Mouse (Mus musculus) liver, embryonic 12.5 days (tissue): ENCODE results near the gene Ffar1. TPM values are rescaled to one million over a fixed set of nuclear protein-coding genes. Genes with fewer than 3 reads are reported as not detected.
A peak's percentile ranks its signal among the peaks of the same experiment; 100 is the strongest.

Source experiments
- ATAC-seq: fragments of 200-750 bp; cut with Nextera tagmentation; 2 replicates; pipeline ENCODE4 v1.8.0; 2017; ENCODE audit warnings: moderate number of reproducible peaks, mild to moderate bottlenecking, moderate library complexity
- H3K27ac ChIP-seq: fragments of 300-500 bp; sonication (generic); 2 replicates; pipeline ENCODE4 v1.5.1; 2016; ENCODE audit warnings: mild to moderate bottlenecking
- H3K27me3 ChIP-seq: fragments of 300-500 bp; sonication (generic); replicated peaks from 2 replicates; pipeline ENCODE4 v1.6.1; 2016; ENCODE audit warnings: mild to moderate bottlenecking, moderate library complexity
- H3K36me3 ChIP-seq: fragments of 300-500 bp; sonication (generic); 2 replicates; pipeline ENCODE4 v1.6.1; 2016; ENCODE audit warnings: mild to moderate bottlenecking, moderate library complexity
- H3K4me1 ChIP-seq: fragments of 300-500 bp; sonication (generic); 2 replicates; pipeline ENCODE4 v1.6.1; 2016
- H3K4me2 ChIP-seq: fragments of 300-500 bp; sonication (generic); 2 replicates; pipeline ENCODE4 v1.6.1; 2016; ENCODE audit warnings: mild to moderate bottlenecking, moderate library complexity
- H3K4me3 ChIP-seq: fragments of 300-500 bp; sonication (generic); 2 replicates; pipeline ENCODE4 v1.5.1; 2016; ENCODE audit warnings: mild to moderate bottlenecking, moderate library complexity
- H3K9ac ChIP-seq: fragments of 300-500 bp; sonication (generic); 2 replicates; pipeline ENCODE4 v1.6.1; 2016; ENCODE audit warnings: mild to moderate bottlenecking, moderate library complexity
- H3K9me3 ChIP-seq: fragments of 300-500 bp; sonication (generic); replicated peaks from 2 replicates; pipeline ENCODE4 v1.6.1; 2016; ENCODE audit warnings: mild to moderate bottlenecking, moderate library complexity
- WGBS: fragments of 180-500 bp; shearing (Covaris S2); methylation state at CpG from one replicate; pipeline ENCODE4 v1.1.7; 2016; ENCODE audit not compliant: insufficient replicate concordance; 5-methylcytosine and 5-hydroxymethylcytosine counted together
- polyA plus RNA-seq: library from polyadenylated mRNA; unstranded; fragments of >200 nt; fragmentation: Nextera tagmentation; extraction: Ambion mirVana; gene quantifications from 2 replicates; pipeline ENCODE4 v1.2.1, GENCODE M21; 2016

Ffar1 gene
- not detected in 2 replicates for polyA plus RNA-seq

DNA sequence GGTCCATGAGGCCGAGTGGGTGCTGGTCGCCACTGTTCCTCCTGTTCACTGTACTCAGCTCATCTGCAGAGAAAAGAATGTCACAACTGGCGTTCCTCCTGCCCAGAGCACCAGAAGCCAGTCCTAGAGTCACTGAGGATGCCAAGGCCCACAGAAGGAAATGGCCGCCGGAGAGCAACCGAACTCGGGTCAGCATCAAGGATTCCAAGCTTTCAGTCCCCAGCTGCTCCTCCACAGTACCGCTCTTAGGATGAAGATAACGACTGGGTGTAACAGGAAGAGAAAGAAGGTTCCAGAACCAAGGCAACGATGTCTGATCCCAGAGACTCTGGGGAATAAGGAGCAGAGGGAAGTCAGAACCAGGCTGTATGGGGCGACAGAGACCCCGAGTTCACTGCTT lies at the start of gene Ffar1:
TSS of gene Ffar1 (minus strand) at position 101 of the 400 bp plus-strand sequence.
- no peak within 1 kb of the TSS for H3K4me3 ChIP-seq
- no peaks in the 10 kb centered on the region for H3K36me3 ChIP-seq
- ATAC-seq = no peak
- WGBS = 72% methylated on average over 12 of the region's 12 CpGs
- H3K27me3 ChIP-seq = no peaks in the 10 kb centered on the region; the same call in 1 of the 2 replicates
- H3K27ac ChIP-seq = no peak within 1 kb of the TSS
- no peaks in the 10 kb centered on the region for H3K9me3 ChIP-seq
- H3K4me1 ChIP-seq = peaks cover 14% of the 10 kb centered on the region
- H3K9ac ChIP-seq = no peak within 1 kb of the TSS
- no peak within 1 kb of the TSS for H3K4me2 ChIP-seq

DNA sequence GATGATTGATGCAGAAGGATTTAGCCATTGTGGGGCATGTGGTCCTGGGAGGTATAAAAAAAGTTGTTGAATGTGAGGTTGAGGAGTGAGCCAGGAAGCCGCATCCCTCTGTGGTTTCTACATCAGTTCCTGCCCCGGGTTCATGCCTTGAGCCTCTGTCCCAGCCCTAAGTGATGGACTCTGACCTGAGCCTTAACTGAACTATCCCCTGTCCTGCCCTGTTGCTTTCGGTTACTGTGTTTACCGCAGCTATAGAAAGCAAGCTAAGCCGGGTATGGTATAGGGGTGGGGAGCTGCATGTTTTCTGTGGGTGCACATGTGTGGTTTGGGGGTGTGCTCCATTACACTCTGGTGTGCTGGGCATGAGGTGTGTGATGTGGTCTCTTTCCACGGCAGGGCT lies 48.4 kb upstream of the Ffar1 start:
- Histone ChIP-seq H3K9ac (no peak overlapping the region), H3K4me1 (peaks cover 12% of the 10 kb centered on the region), H3K4me2 (no peak overlapping the region), H3K27me3 (peaks cover 36% of the 10 kb centered on the region), H3K36me3 (no peaks in the 10 kb centered on the region), H3K27ac (no peak overlapping the region), H3K9me3 (no peaks in the 10 kb centered on the region), H3K4me3 (no peak overlapping the region)
- 44% methylated on average over 6 of the region's 6 CpGs for WGBS
- ATAC-seq = no peak

DNA sequence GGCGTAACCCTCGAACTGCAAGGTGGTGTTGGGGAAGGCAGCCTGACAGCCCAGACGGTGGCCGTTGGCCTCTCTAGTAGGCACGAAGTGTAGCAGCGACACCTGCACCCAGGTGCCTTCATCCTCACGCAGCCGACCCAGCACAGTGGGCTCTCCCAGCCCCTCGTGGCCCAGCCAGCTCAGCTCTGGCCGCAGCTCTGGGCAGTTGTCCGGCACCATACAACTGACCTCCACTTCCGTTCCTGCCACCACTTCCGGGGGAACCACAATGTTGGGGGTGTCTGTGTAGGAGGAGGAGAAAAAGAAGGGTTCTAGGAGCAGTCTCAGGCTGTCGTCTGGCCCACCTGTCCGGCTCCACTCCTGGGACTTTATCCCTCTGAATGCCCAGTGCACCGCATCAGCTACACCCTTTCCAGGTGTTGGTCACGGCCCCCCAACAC lies 47.6 kb upstream of the Ffar1 start:
- Histone ChIP-seq H3K4me3 (peak overlapping the region; percentile 19; the same call in 1 of the 2 replicates), H3K4me2 (peak overlapping the region; percentile 52), H3K36me3 (no peaks in the 10 kb centered on the region), H3K9ac (no peak overlapping the region), H3K9me3 (no peaks in the 10 kb centered on the region), H3K4me1 (peaks cover 12% of the 10 kb centered on the region), H3K27me3 (peaks cover 36% of the 10 kb centered on the region), H3K27ac (no peak overlapping the region)
- WGBS = 21% methylated on average over 17 of the region's 17 CpGs
- no peak; the same call in 1 of the 2 replicates for ATAC-seq

- Histone ChIP-seq H3K36me3 (no peaks in the 10 kb centered on the region), H3K27me3 (peaks cover 36% of the 10 kb centered on the region), H3K4me2 (peak overlapping the region; percentile 52), H3K4me3 (peak overlapping the region; percentile 19; the same call in 1 of the 2 replicates), H3K4me1 (peaks cover 12% of the 10 kb centered on the region), H3K9ac (no peak overlapping the region), H3K27ac (no peak overlapping the region), H3K9me3 (no peaks in the 10 kb centered on the region)
- 4% methylated on average over 26 of the region's 26 CpGs for WGBS
- ATAC-seq = peak; percentile 59
Observed at GRCm38 (mm10) chr7:30908277-30908991, 47.1 kb upstream of the Ffar1 start.

- H3K4me1 ChIP-seq = peaks cover 9% of the 10 kb centered on the region
- no peaks in the 10 kb centered on the region for H3K36me3 ChIP-seq
- H3K4me2 ChIP-seq = no peak overlapping the region
- H3K27me3 ChIP-seq = peaks cover 27% of the 10 kb centered on the region
- H3K27ac ChIP-seq = no peak overlapping the region
- no peak overlapping the region for H3K4me3 ChIP-seq
- ATAC-seq = no peak
- no peak overlapping the region for H3K9ac ChIP-seq
- WGBS = 38% methylated on average over 4 of the region's 4 CpGs
- H3K9me3 ChIP-seq = no peaks in the 10 kb centered on the region
Observed at GRCm38 (mm10) chr7:30904042-30904441, 42.7 kb upstream of the Ffar1 start.

- H3K27me3 ChIP-seq = no peaks in the 10 kb centered on the region
- no peaks in the 10 kb centered on the region for H3K36me3 ChIP-seq
- no peaks in the 10 kb centered on the region for H3K4me1 ChIP-seq
- WGBS = 58% methylated on average over 3 of the region's 3 CpGs
- H3K4me3 ChIP-seq = no peak overlapping the region
- H3K4me2 ChIP-seq = no peak overlapping the region
- ATAC-seq = no peak; the same call in 1 of the 2 replicates
- H3K9me3 ChIP-seq = no peaks in the 10 kb centered on the region
- H3K27ac ChIP-seq = no peak overlapping the region
- no peak overlapping the region for H3K9ac ChIP-seq
Observed at GRCm38 (mm10) chr7:30895217-30895616, 33.9 kb upstream of the Ffar1 start.

- H3K4me3 ChIP-seq = no peak overlapping the region
- no peak overlapping the region for H3K27ac ChIP-seq
- no peaks in the 10 kb centered on the region for H3K36me3 ChIP-seq
- no peaks in the 10 kb centered on the region for H3K4me1 ChIP-seq
- H3K9me3 ChIP-seq = no peaks in the 10 kb centered on the region
- H3K27me3 ChIP-seq = no peaks in the 10 kb centered on the region
- H3K9ac ChIP-seq = no peak overlapping the region
- whole genome bisulfite sequencing = 44% methylated on average over 3 of the region's 3 CpGs
- no peak overlapping the region for H3K4me2 ChIP-seq
- no peak for ATAC-seq
Observed at GRCm38 (mm10) chr7:30892515-30892914, 31.2 kb upstream of the Ffar1 start.

DNA sequence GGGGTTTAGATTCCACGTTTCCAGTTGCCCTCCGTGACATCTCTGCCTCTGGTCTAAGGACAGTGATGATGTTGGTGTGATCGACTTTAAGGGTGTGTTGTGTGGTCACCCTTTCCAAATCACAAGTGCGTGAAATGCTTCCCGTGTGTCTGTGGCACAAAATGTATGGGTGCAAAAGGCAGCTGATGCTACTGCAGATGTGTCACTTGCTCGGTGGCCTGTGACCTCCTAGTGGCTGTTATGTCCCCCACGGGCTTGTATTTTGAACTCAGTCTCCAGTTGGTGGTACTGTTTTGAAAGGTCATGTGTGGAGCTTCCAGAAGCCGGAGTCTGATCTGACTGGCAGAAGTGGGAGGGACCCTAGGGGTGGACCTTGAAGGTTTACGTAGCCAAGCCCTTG lies 30.4 kb upstream of the Ffar1 start:
- Histone ChIP-seq H3K36me3 (no peaks in the 10 kb centered on the region), H3K4me1 (no peaks in the 10 kb centered on the region)
- 70% methylated on average over 9 of the region's 9 CpGs for whole genome bisulfite sequencing

DNA sequence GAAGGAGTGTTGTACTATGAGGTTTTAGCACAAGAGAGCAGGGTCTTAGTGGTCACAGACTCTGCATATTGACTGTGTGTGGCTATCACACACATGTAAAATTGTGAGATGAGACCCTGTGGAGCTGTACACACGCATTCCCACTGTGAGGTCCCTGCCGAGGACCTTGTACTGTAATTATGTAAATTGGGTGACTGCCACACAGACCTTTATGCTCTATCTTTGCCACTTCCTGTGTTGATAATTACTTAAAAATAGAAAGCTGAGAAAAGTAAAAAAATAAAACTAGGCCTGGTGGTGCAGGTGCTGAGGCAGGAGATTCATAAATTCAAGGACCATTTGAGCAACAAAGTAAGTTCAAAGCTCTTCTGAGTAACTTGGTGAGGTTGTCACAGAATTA lies 29.3 kb upstream of the Ffar1 start:
- no peaks in the 10 kb centered on the region for H3K27me3 ChIP-seq
- H3K27ac ChIP-seq = no peak overlapping the region
- H3K9ac ChIP-seq = no peak overlapping the region
- ATAC-seq = no peak
- no peak overlapping the region for H3K4me2 ChIP-seq
- H3K4me1 ChIP-seq = no peaks in the 10 kb centered on the region
- no peak overlapping the region for H3K4me3 ChIP-seq
- WGBS = 45% methylated on average over 2 of the region's 2 CpGs
- H3K36me3 ChIP-seq = no peaks in the 10 kb centered on the region
- no peaks in the 10 kb centered on the region for H3K9me3 ChIP-seq

More for the DNA sequence above, 30.4 kb upstream of the Ffar1 start:
- H3K27ac ChIP-seq = no peak overlapping the region
- H3K9ac ChIP-seq = no peak overlapping the region
- no peaks in the 10 kb centered on the region for H3K27me3 ChIP-seq
- H3K4me3 ChIP-seq = no peak overlapping the region
- H3K4me2 ChIP-seq = no peak overlapping the region
- no peak for ATAC-seq
- H3K9me3 ChIP-seq = no peaks in the 10 kb centered on the region

DNA sequence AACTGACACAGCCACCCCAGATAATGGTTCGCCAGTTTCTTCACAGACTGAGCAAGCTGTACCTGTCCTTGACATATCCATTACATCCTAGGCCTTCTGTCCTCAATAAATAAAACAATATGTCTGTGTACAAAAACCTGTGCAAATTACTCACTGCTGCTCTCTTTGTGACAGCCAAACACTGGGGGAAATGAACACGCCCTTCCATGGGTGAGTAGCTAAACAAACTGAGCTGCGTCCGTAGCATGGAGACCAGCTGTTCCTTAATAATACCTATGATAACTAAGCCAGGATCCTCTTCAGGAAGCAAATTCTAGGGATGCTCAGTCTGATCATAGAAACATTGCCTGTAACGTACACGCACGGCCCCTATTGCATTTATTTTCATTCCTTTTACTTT lies 27.4 kb upstream of the Ffar1 start:
- Histone ChIP-seq H3K36me3 (no peaks in the 10 kb centered on the region), H3K9ac (no peak overlapping the region), H3K27me3 (no peaks in the 10 kb centered on the region), H3K4me2 (no peak overlapping the region), H3K27ac (no peak overlapping the region), H3K4me1 (no peaks in the 10 kb centered on the region), H3K9me3 (no peaks in the 10 kb centered on the region), H3K4me3 (no peak overlapping the region)
- WGBS = 70% methylated on average over 7 of the region's 7 CpGs
- no peak for ATAC-seq

DNA sequence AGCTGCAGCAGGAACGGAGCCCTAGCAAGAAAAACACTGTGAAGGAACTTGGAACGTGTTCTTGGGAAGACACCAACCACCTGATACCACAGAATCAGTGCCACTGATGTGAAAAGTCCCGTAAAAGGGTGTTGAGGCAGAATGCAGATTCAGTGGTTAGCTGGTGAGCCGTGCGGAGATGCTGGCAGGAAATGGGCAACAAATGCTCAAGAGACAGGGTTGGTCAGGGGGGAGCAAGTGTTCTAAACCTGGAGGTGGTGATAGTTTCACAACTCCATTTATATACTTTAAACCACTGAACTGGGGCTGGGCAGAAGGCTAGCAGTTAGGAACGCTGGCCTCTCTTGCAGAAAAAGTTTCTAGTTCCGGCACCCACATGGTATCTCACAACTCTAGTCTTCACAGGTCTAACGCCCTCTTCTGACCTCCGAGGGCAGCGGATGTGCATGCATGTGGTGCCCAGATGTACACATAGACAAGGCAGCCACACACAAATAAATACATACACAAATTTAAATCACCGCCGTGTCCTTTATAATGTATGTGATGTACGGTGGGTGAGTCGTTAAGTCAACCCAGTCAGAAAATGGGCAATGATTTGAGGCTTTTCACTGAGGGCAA lies 26.3 kb upstream of the Ffar1 start:
- WGBS = 67% methylated on average over 14 of the region's 14 CpGs
- H3K27ac ChIP-seq = no peak overlapping the region

DNA sequence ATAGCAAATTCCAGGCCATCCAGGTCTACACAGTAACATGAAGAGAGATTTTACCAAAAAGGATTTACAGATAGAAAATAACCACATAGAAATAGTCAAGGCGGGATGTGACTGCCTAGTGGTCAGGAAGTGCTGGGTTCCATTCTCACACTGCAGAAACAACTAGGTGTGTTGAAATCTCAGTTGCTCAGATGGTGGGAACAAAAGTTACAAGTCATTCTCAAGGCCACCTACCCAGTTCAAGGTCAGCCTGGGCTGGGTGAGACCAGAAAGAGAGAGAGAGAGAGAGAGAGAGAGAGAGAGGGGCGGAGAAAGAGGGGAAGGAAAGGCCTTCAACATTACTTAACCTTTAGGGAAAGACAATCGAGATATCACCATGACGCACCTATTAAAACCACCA lies 25.5 kb upstream of the Ffar1 start:
- H3K36me3 ChIP-seq = no peaks in the 10 kb centered on the region
- no peak overlapping the region for H3K4me3 ChIP-seq
- H3K9me3 ChIP-seq = no peaks in the 10 kb centered on the region
- 63% methylated on average over 4 of the region's 4 CpGs for WGBS
- no peak overlapping the region for H3K27ac ChIP-seq
- H3K4me2 ChIP-seq = no peak overlapping the region
- H3K4me1 ChIP-seq = no peaks in the 10 kb centered on the region
- ATAC-seq = no peak
- H3K9ac ChIP-seq = no peak overlapping the region
- H3K27me3 ChIP-seq = no peaks in the 10 kb centered on the region

More for the DNA sequence above, 26.3 kb upstream of the Ffar1 start:
- H3K4me2 ChIP-seq = no peak overlapping the region
- no peak overlapping the region for H3K9ac ChIP-seq
- no peaks in the 10 kb centered on the region for H3K9me3 ChIP-seq
- H3K4me1 ChIP-seq = no peaks in the 10 kb centered on the region
- ATAC-seq = no peak
- H3K36me3 ChIP-seq = no peaks in the 10 kb centered on the region
- H3K27me3 ChIP-seq = no peaks in the 10 kb centered on the region
- no peak overlapping the region for H3K4me3 ChIP-seq
